Mouse (Mus musculus): ENCODE results near the gene Otop3. TPM values are rescaled to one million over a fixed set of nuclear protein-coding genes. Genes with fewer than 3 reads are reported as not detected.
A peak's percentile ranks its signal among the peaks of the same experiment; 100 is the strongest.

Otop3 gene
- polyA plus RNA-seq, 1 experiment from 2014 or later = 2.1 TPM

- Histone ChIP-seq H3K4me3 (ENCODE audit: low read length) (no peak overlapping the region), H3K9me3 (ENCODE audit: control insufficient read depth, low read length) (no peaks in the 10 kb centered on the region), H3K9ac (ENCODE audit: low read depth, low read length) (no peak overlapping the region), H3K27ac (ENCODE audit: low read length) (no peak overlapping the region), H3K4me1 (ENCODE audit: control insufficient read depth, insufficient read depth, low read length) (peaks cover 11% of the 10 kb centered on the region), H3K27me3 (replicated peaks; ENCODE audit: control insufficient read depth, insufficient read depth, low read length) (peaks cover 38% of the 10 kb centered on the region), H3K4me2 (ENCODE audit: low read depth, low read length) (peak overlapping the region; percentile 43; the same call in 1 of the 2 replicates), H3K36me3 (ENCODE audit: control insufficient read depth, insufficient read depth, low read length) (no peaks in the 10 kb centered on the region)
- 52% methylated on average over 12 of the region's 12 CpGs for WGBS
- ATAC-seq = no peak
Measured at GRCm38 (mm10) chr11:115335223-115335622, 692 bp downstream of the Otop3 start.

GRCm38 (mm10) chr11:115336115-115336514 is 1.6 kb downstream of the Otop3 start:
- Histone ChIP-seq H3K36me3 (ENCODE audit: control insufficient read depth, insufficient read depth, low read length) (no peaks in the 10 kb centered on the region), H3K4me1 (ENCODE audit: control insufficient read depth, insufficient read depth, low read length) (peaks cover 11% of the 10 kb centered on the region), H3K4me3 (ENCODE audit: low read length) (no peak overlapping the region), H3K27ac (ENCODE audit: low read length) (no peak overlapping the region), H3K9me3 (ENCODE audit: control insufficient read depth, low read length) (no peaks in the 10 kb centered on the region), H3K27me3 (replicated peaks; ENCODE audit: control insufficient read depth, insufficient read depth, low read length) (peaks cover 38% of the 10 kb centered on the region), H3K4me2 (ENCODE audit: low read depth, low read length) (no peak overlapping the region), H3K9ac (ENCODE audit: low read depth, low read length) (no peak overlapping the region)
- no peak for ATAC-seq
- WGBS = 17% methylated on average over 6 of the region's 6 CpGs

GRCm38 (mm10) chr11:115337350-115337749 is 2.8 kb downstream of the Otop3 start:
- Histone ChIP-seq H3K27ac (ENCODE audit: low read length) (no peak overlapping the region), H3K9me3 (ENCODE audit: control insufficient read depth, low read length) (no peaks in the 10 kb centered on the region), H3K4me2 (ENCODE audit: low read depth, low read length) (no peak overlapping the region), H3K36me3 (ENCODE audit: control insufficient read depth, insufficient read depth, low read length) (no peaks in the 10 kb centered on the region), H3K4me1 (ENCODE audit: control insufficient read depth, insufficient read depth, low read length) (peaks cover 11% of the 10 kb centered on the region), H3K4me3 (ENCODE audit: low read length) (no peak overlapping the region), H3K27me3 (replicated peaks; ENCODE audit: control insufficient read depth, insufficient read depth, low read length) (peaks cover 34% of the 10 kb centered on the region), H3K9ac (ENCODE audit: low read depth, low read length) (no peak overlapping the region)
- 49% methylated on average over 3 of the region's 3 CpGs for WGBS
- ATAC-seq = peak; percentile 74

GRCm38 (mm10) chr11:115337826-115338225 is 3.3 kb downstream of the Otop3 start:
- 0 out of 2 replicates have a peak, but pooled peaks have one; percentile 34 for ATAC-seq
- peaks cover 33% of the 10 kb centered on the region for H3K27me3 ChIP-seq (replicated peaks; ENCODE audit: control insufficient read depth, insufficient read depth, low read length)

GRCm38 (mm10) chr11:115341246-115341645 is 6.7 kb downstream of the Otop3 start:
- ATAC-seq = no peak
- H3K4me2 ChIP-seq (ENCODE audit: low read depth, low read length) = no peak overlapping the region
- 64% methylated on average over 2 of the region's 2 CpGs for WGBS

More at GRCm38 (mm10) chr11:115337826-115338225, 3.3 kb downstream of the Otop3 start:
- H3K27ac ChIP-seq (ENCODE audit: low read length) = no peak overlapping the region
- H3K9me3 ChIP-seq (ENCODE audit: control insufficient read depth, low read length) = no peaks in the 10 kb centered on the region
- no peak overlapping the region for H3K4me2 ChIP-seq (ENCODE audit: low read depth, low read length)
- H3K36me3 ChIP-seq (ENCODE audit: control insufficient read depth, insufficient read depth, low read length) = no peaks in the 10 kb centered on the region
- no peak overlapping the region for H3K9ac ChIP-seq (ENCODE audit: low read depth, low read length)
- H3K4me3 ChIP-seq (ENCODE audit: low read length) = no peak overlapping the region
- 33% methylated on average over 1 of the region's 1 CpGs for WGBS
- peaks cover 11% of the 10 kb centered on the region for H3K4me1 ChIP-seq (ENCODE audit: control insufficient read depth, insufficient read depth, low read length)

GRCm38 (mm10) chr11:115341866-115342265 is 7.3 kb downstream of the Otop3 start:
- H3K4me1 ChIP-seq (ENCODE audit: control insufficient read depth, insufficient read depth, low read length) = peaks cover 21% of the 10 kb centered on the region
- ATAC-seq = 0 out of 2 replicates have a peak, but pooled peaks have one; percentile 25
- 64% methylated on average over 6 of the region's 6 CpGs for WGBS
- H3K36me3 ChIP-seq (ENCODE audit: control insufficient read depth, insufficient read depth, low read length) = no peaks in the 10 kb centered on the region
- H3K9ac ChIP-seq (ENCODE audit: low read depth, low read length) = no peak overlapping the region
- no peaks in the 10 kb centered on the region for H3K9me3 ChIP-seq (ENCODE audit: control insufficient read depth, low read length)
- H3K27me3 ChIP-seq (replicated peaks; ENCODE audit: control insufficient read depth, insufficient read depth, low read length) = peaks cover 12% of the 10 kb centered on the region
- H3K4me2 ChIP-seq (ENCODE audit: low read depth, low read length) = no peak overlapping the region
- H3K27ac ChIP-seq (ENCODE audit: low read length) = no peak overlapping the region
- H3K4me3 ChIP-seq (ENCODE audit: low read length) = no peak overlapping the region

More at GRCm38 (mm10) chr11:115341246-115341645, 6.7 kb downstream of the Otop3 start:
- no peaks in the 10 kb centered on the region for H3K9me3 ChIP-seq (ENCODE audit: control insufficient read depth, low read length)
- H3K4me3 ChIP-seq (ENCODE audit: low read length) = no peak overlapping the region
- no peak overlapping the region for H3K27ac ChIP-seq (ENCODE audit: low read length)
- peaks cover 14% of the 10 kb centered on the region for H3K27me3 ChIP-seq (replicated peaks; ENCODE audit: control insufficient read depth, insufficient read depth, low read length)
- H3K4me1 ChIP-seq (ENCODE audit: control insufficient read depth, insufficient read depth, low read length) = peaks cover 14% of the 10 kb centered on the region
- no peak overlapping the region for H3K9ac ChIP-seq (ENCODE audit: low read depth, low read length)
- H3K36me3 ChIP-seq (ENCODE audit: control insufficient read depth, insufficient read depth, low read length) = no peaks in the 10 kb centered on the region

GRCm38 (mm10) chr11:115344967-115345366 is 10.4 kb downstream of the Otop3 start:
- Histone ChIP-seq H3K4me3 (ENCODE audit: low read length) (no peak overlapping the region), H3K4me2 (ENCODE audit: low read depth, low read length) (no peak overlapping the region), H3K4me1 (ENCODE audit: control insufficient read depth, insufficient read depth, low read length) (peaks cover 25% of the 10 kb centered on the region), H3K27me3 (replicated peaks; ENCODE audit: control insufficient read depth, insufficient read depth, low read length) (peaks cover 8% of the 10 kb centered on the region), H3K9me3 (ENCODE audit: control insufficient read depth, low read length) (no peaks in the 10 kb centered on the region), H3K27ac (ENCODE audit: low read length) (no peak overlapping the region), H3K9ac (ENCODE audit: low read depth, low read length) (no peak overlapping the region), H3K36me3 (ENCODE audit: control insufficient read depth, insufficient read depth, low read length) (no peaks in the 10 kb centered on the region)
- ATAC-seq = no peak
- WGBS = 14% methylated on average over 12 of the region's 12 CpGs

- no peak overlapping the region for H3K4me2 ChIP-seq (ENCODE audit: low read depth, low read length)
- H3K9me3 ChIP-seq (ENCODE audit: control insufficient read depth, low read length) = no peaks in the 10 kb centered on the region
- H3K27me3 ChIP-seq (replicated peaks; ENCODE audit: control insufficient read depth, insufficient read depth, low read length) = peaks cover 8% of the 10 kb centered on the region
- H3K9ac ChIP-seq (ENCODE audit: low read depth, low read length) = no peak overlapping the region
- 28% methylated on average over 7 of the region's 7 CpGs for WGBS
- H3K36me3 ChIP-seq (ENCODE audit: control insufficient read depth, insufficient read depth, low read length) = no peaks in the 10 kb centered on the region
- H3K4me1 ChIP-seq (ENCODE audit: control insufficient read depth, insufficient read depth, low read length) = peaks cover 25% of the 10 kb centered on the region
- H3K4me3 ChIP-seq (ENCODE audit: low read length) = no peak overlapping the region
- no peak overlapping the region for H3K27ac ChIP-seq (ENCODE audit: low read length)
- no peak for ATAC-seq
Measured at GRCm38 (mm10) chr11:115345515-115345914, 11.0 kb downstream of the Otop3 start.

GRCm38 (mm10) chr11:115348681-115349248 is 14.2 kb downstream of the Otop3 start:
- peaks cover 25% of the 10 kb centered on the region for H3K4me1 ChIP-seq (ENCODE audit: control insufficient read depth, insufficient read depth, low read length)
- no peak for ATAC-seq
- peak overlapping the region; percentile 72 for H3K27ac ChIP-seq (ENCODE audit: low read length)
- H3K27me3 ChIP-seq (replicated peaks; ENCODE audit: control insufficient read depth, insufficient read depth, low read length) = peaks cover 8% of the 10 kb centered on the region
- H3K36me3 ChIP-seq (ENCODE audit: control insufficient read depth, insufficient read depth, low read length) = no peaks in the 10 kb centered on the region
- peak overlapping the region; percentile 22; the same call in 1 of the 2 replicates for H3K4me2 ChIP-seq (ENCODE audit: low read depth, low read length)
- H3K9me3 ChIP-seq (ENCODE audit: control insufficient read depth, low read length) = no peaks in the 10 kb centered on the region
- whole genome bisulfite sequencing = 48% methylated on average over 17 of the region's 17 CpGs
- peak overlapping the region; percentile 30; the same call in 1 of the 2 replicates for H3K9ac ChIP-seq (ENCODE audit: low read depth, low read length)
- H3K4me3 ChIP-seq (ENCODE audit: low read length) = peak overlapping the region; percentile 30
